Mouse (Mus musculus): ENCODE data around the gene Ryr2.
"Not testable (repeated sequence)": the region's sequence is repeated elsewhere in the genome, so short reads cannot be mapped to it uniquely, and the experiment has no call there.

DNA sequence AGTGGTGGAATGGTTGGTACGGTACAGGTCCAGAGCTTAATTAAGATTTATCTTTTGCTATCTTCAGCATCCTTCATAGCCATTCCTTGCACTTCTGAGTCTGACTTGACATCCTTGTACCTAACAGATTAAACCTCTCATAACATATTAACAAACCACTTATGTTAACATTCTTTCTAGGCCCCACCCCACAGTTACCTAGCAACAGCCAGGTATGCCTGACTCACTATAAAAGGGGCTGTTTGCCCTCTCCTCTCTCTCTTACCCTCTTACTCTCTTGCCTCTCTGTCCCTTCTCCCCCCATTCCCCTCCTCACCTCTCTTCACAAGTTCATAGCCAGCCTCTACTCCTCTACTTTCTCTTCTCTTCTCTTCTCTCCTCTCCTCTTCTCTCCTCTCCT, 297.4 kb downstream of the Ryr2 start:
- TF ChIP-seq CTCF (IDR thresholded peaks at IDR 0.05); EP300 (IDR thresholded peaks at IDR 0.05; ENCODE audit: insufficient read depth, low read depth, low read length); POLR2A (IDR thresholded peaks at IDR 0.05; ENCODE audit: insufficient read depth, low read depth, low read length): not testable (repeated sequence)
